Mouse (Mus musculus): Measurements from ENCODE around the gene Igfals.
A peak's percentile ranks its signal among the peaks of the same experiment; 100 is the strongest.

Gene Igfals

GRCm38 (mm10) chr17:24865776-24866175, at the start of gene Igfals:
Igfals (plus strand) TSS chr17:24865997.
- DNase-seq (ENCODE audit: inconsistent ontology term): no peak

GRCm38 (mm10) chr17:24817503-24817902, 48.3 kb upstream of the Igfals start:
- peak; percentile 11 for DNase-seq (ENCODE audit: inconsistent ontology term)

- peak; percentile 2 for DNase-seq (ENCODE audit: inconsistent ontology term)
Observed at GRCm38 (mm10) chr17:24818172-24818571, 47.6 kb upstream of the Igfals start.

- DNase-seq (ENCODE audit: inconsistent ontology term): no peak
Observed at GRCm38 (mm10) chr17:24819469-24819868, 46.3 kb upstream of the Igfals start.

GRCm38 (mm10) chr17:24821351-24822280, 44.2 kb upstream of the Igfals start:
- no peak for DNase-seq (ENCODE audit: inconsistent ontology term)

- no peak for DNase-seq (ENCODE audit: inconsistent ontology term)
Observed at GRCm38 (mm10) chr17:24839842-24840241, 26.0 kb upstream of the Igfals start, which contains the start of gene Hagh. Hagh (plus strand) TSS chr17:24840143.

GRCm38 (mm10) chr17:24840341-24840740, 25.5 kb upstream of the Igfals start:
- DNase-seq (ENCODE audit: inconsistent ontology term): no peak

GRCm38 (mm10) chr17:24841133-24841532, 24.7 kb upstream of the Igfals start:
- peak; percentile 12 for DNase-seq (ENCODE audit: inconsistent ontology term)

- no peak for DNase-seq (ENCODE audit: inconsistent ontology term)
Observed at GRCm38 (mm10) chr17:24842631-24843030, 23.2 kb upstream of the Igfals start.

- no peak for DNase-seq (ENCODE audit: inconsistent ontology term)
Observed at GRCm38 (mm10) chr17:24844525-24844924, 21.3 kb upstream of the Igfals start.

- DNase-seq (ENCODE audit: inconsistent ontology term): no peak
Observed at GRCm38 (mm10) chr17:24847386-24847785, 18.4 kb upstream of the Igfals start.

GRCm38 (mm10) chr17:24848600-24849031, 17.2 kb upstream of the Igfals start:
- no peak for DNase-seq (ENCODE audit: inconsistent ontology term)

GRCm38 (mm10) chr17:24849733-24850064, 16.1 kb upstream of the Igfals start:
- no peak for DNase-seq (ENCODE audit: inconsistent ontology term)

GRCm38 (mm10) chr17:24850065-24850772, 15.6 kb upstream of the Igfals start, which contains the start of gene Fahd1:
Fahd1 (minus strand) TSS chr17:24850364.
- DNase-seq (ENCODE audit: inconsistent ontology term): peak; percentile 98

- DNase-seq (ENCODE audit: inconsistent ontology term): no peak
Observed at GRCm38 (mm10) chr17:24850773-24851127, 15.0 kb upstream of the Igfals start.

GRCm38 (mm10) chr17:24851381-24852125, 14.2 kb upstream of the Igfals start:
- no peak for DNase-seq (ENCODE audit: inconsistent ontology term)

GRCm38 (mm10) chr17:24855838-24856464, 9.8 kb upstream of the Igfals start:
- DNase-seq (ENCODE audit: inconsistent ontology term): no peak

GRCm38 (mm10) chr17:24856589-24856988, 9.2 kb upstream of the Igfals start:
- DNase-seq (ENCODE audit: inconsistent ontology term): no peak

- DNase-seq (ENCODE audit: inconsistent ontology term): no peak
Observed at GRCm38 (mm10) chr17:24857831-24858470, 7.8 kb upstream of the Igfals start.

- no peak for DNase-seq (ENCODE audit: inconsistent ontology term)
Observed at GRCm38 (mm10) chr17:24858967-24859366, 6.8 kb upstream of the Igfals start.

GRCm38 (mm10) chr17:24860076-24860475, 5.7 kb upstream of the Igfals start:
- DNase-seq (ENCODE audit: inconsistent ontology term): no peak

All from Muller cell, postnatal 12 days (primary cell).